Mouse (Mus musculus): ENCODE data around the gene Kcnj14. TPM values are rescaled to one million over a fixed set of nuclear protein-coding genes. Genes with fewer than 3 reads are reported as not detected.

The Kcnj14 gene
- total RNA-seq (2021): 1 to 10 TPM; 1.6 to 1.9 TPM
- long read RNA-seq, experiment 1, partial matches to known transcripts: 1 of 2 reads
- long read RNA-seq, experiment 1, other reads (novel, unspliced or antisense): 1 of 2 reads
- long read RNA-seq, experiment 2, partial matches to known transcripts: 1 of 3 reads
- long read RNA-seq, experiment 2, other reads (novel, unspliced or antisense): 1 of 3 reads

GRCm38 (mm10) chr7:45824598-45824997 is at the start of gene Kcnj14:
TSS of gene Kcnj14 (minus strand) at chr7:45824782.
- no peak within 1 kb of the TSS for H3K27ac ChIP-seq
- no peak for DNase-seq (ENCODE audit: low spot score in 2 of 2)
- no peak within 1 kb of the TSS for H3K4me3 ChIP-seq
- no peak for TF ChIP-seq CTCF (conservative IDR thresholded peaks at IDR 0.05)

GRCm38 (mm10) chr7:45873061-45873947 is 48.7 kb upstream of the Kcnj14 start:
- DNase-seq (ENCODE audit: low spot score in 2 of 2): peak; percentile 38 to 47
- peak overlapping the region; percentile 96 for H3K4me3 ChIP-seq
- peak; percentile 72 for TF ChIP-seq CTCF (conservative IDR thresholded peaks at IDR 0.05)
- peak overlapping the region; percentile 90 for H3K27ac ChIP-seq

GRCm38 (mm10) chr7:45872624-45873023 is 48.0 kb upstream of the Kcnj14 start, which contains the start of gene Kdelr1:
TSS of gene Kdelr1 (plus strand) at chr7:45872772.
- peak; percentile 90 to 94 for DNase-seq (ENCODE audit: low spot score in 2 of 2)
- H3K4me3 ChIP-seq: peak within 1 kb of the TSS; percentile 96
- H3K27ac ChIP-seq: peak within 1 kb of the TSS; percentile 90
- peak; percentile 96 for TF ChIP-seq CTCF (conservative IDR thresholded peaks at IDR 0.05)

DNA sequence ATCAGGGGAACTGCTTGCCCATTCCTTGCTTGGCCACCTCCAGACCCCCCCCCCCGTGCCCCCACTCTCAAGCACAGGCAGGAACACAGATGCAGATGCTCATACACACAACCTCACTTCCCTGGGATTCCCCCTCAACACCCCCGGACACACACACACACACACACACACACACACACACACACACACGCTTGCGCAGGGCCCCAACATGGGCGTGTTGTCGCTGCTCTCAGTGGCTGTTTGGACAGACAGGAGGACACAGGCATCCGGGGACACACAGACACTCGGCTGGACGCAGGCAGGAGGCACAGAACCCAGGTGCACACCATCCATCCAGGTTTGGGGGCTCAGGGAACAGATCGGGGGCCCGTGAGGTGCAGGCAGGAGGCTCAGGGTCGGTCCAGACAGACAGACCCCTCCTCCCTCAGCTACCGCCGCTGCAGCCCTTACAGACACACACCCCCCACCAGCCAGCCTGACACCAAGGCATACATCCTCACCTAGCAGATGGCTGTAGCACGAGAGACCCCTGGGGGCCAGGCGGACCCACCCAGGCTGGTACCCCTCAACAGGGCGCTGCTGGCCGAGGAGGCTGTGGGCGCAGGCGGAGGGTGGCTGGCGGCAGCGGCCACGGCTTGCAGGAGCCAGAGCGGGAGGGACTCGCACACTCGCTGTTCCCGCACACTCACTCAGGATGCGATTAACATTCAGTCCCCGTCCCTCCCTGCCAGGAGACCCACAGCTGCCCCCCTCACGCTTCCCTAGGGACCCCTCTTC is 45.9 kb upstream of the Kcnj14 start:
- no peak for TF ChIP-seq CTCF (conservative IDR thresholded peaks at IDR 0.05)
- DNase-seq (ENCODE audit: low spot score in 2 of 2): no peak
- H3K27ac ChIP-seq: peak overlapping the region; percentile 39; the same call in 1 of the 2 replicates

GRCm38 (mm10) chr7:45869787-45870186 is 45.2 kb upstream of the Kcnj14 start:
- Histone ChIP-seq H3K4me3 (peak overlapping the region; percentile 24), H3K27ac (no peak overlapping the region)
- TF ChIP-seq CTCF (conservative IDR thresholded peaks at IDR 0.05): no peak

More for the DNA sequence above, 45.9 kb upstream of the Kcnj14 start:
- H3K4me3 ChIP-seq: peak overlapping the region; percentile 39

GRCm38 (mm10) chr7:45869107-45869670 is 44.6 kb upstream of the Kcnj14 start:
- Histone ChIP-seq H3K27ac (no peak overlapping the region), H3K4me3 (no peak overlapping the region; the same call in 1 of the 2 replicates)
- no peak for TF ChIP-seq CTCF (conservative IDR thresholded peaks at IDR 0.05)
- DNase-seq (ENCODE audit: low spot score in 2 of 2): no peak

More at GRCm38 (mm10) chr7:45869787-45870186, 45.2 kb upstream of the Kcnj14 start:
- DNase-seq (ENCODE audit: low spot score in 2 of 2): no peak

DNA sequence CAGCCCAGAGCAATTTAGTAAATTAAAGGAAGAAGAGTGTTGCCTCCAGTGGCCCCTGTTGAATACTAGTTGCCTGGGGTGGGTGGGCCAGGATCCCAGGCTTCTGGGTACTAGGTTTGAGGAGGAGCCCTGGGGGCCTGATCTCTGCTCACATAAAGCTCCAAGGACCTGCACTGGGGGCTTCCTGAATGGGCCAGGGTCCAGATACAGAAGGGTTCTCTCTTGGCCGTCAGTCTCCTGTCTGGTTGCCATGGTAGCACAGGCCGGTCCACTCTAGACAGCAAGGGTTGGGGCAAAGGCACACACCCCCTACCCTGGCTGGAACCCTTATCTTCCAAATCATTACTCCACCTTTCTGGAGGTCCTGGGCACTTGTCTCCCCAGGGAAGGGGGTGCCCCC is 43.3 kb upstream of the Kcnj14 start:
- no peak for TF ChIP-seq CTCF (conservative IDR thresholded peaks at IDR 0.05)
- DNase-seq (ENCODE audit: low spot score in 2 of 2): no peak
- Histone ChIP-seq H3K4me3 (no peak overlapping the region), H3K27ac (no peak overlapping the region)

DNA sequence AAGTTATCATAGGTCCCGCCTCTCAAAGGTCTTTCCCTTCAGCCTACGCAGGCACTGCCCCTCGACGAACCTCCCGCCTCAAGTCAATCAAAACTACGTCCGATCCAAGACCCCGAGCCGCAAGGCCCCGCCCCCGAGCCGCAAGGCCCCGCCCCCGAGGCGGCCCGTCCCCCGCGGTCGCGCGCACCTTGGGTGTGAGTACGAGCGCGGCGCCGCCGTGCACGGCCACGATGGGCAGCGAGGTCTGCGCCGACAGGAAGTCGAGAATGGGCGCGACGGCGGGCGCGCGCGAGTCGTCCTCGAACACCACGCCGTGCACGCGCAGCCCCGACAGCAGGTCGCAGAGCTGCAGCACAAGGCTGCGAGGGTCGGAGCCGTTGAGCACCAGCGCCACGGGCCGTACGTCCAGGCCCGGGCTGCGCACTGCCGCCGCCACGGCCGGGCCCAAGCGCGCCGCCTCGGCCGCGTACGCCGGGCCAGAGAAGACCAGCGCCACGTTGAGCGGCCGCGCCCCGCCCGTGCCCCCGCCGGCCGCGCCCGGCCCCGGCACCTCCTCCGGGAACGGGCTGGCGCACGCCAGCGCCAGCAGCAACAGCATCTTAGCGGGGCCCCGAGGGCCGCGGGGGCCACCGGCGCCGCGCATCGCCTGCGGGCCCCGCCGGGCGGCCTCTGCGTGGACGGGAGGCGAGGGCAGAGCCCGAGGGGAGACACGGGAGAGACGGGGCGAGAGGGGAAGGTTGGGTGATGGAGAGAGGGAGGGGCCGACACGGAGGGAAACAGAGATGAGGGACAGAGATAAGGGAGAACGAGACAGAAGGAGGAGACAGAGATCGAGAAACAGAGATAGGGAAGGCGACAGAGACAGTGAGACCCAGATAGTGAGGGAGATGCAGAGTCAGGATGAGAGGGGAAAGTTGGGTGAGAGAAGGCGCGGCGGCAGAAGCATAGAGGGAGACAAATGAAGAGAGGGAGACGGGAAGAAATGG is 41.6 kb upstream of the Kcnj14 start:
- Histone ChIP-seq H3K27ac (peak overlapping the region; percentile 65), H3K4me3 (peak overlapping the region; percentile 55)
- no peak for TF ChIP-seq CTCF (conservative IDR thresholded peaks at IDR 0.05)
- DNase-seq (ENCODE audit: low spot score in 2 of 2): peak; percentile 68 to 82

DNA sequence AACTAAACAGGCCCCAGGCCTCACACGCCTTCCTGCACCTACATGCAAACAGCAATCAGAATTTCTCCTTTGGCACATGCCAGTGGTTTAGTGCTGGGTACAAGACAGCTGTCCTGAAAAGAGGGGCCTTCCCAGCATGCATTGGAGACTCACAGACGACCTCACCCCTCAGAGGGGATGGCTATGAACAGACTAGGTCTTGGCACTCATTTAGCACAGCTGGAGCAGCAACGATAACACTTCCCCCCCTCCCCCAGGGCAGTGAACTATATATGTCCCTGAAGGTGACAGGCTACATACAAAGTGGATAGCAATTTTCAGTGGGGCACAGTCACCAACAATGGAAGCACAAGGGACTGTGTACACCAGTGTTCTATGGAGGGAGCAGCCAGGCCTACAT is 39.9 kb upstream of the Kcnj14 start:
- no peak for TF ChIP-seq CTCF (conservative IDR thresholded peaks at IDR 0.05)
- DNase-seq (ENCODE audit: low spot score in 2 of 2): no peak
- Histone ChIP-seq H3K27ac (no peak overlapping the region), H3K4me3 (no peak overlapping the region)

GRCm38 (mm10) chr7:45862804-45863203 is 38.2 kb upstream of the Kcnj14 start:
- DNase-seq (ENCODE audit: low spot score in 2 of 2): no peak
- TF ChIP-seq CTCF (conservative IDR thresholded peaks at IDR 0.05): no peak
- Histone ChIP-seq H3K27ac (no peak overlapping the region), H3K4me3 (no peak overlapping the region)

DNA sequence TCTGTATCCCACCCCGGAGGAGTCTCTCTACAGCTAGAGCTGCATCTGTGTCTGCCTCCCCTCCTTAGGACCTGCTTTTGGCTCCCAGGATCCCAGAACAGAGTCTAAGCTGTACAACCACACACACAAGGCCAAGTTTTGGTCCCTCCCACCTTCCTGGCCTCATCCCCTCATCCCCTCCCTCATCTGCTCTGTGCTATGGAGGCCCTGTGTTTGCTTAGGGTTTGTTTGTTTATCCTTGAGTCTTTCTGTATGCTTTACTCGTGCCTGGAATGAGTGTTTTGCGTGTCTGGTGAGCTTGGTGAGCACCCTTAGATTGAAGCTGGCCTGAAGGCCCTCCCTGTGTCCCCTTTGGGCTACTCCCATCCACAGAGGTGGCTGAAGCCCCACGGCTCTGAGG is 34.4 kb upstream of the Kcnj14 start:
- Histone ChIP-seq H3K27ac (no peak overlapping the region), H3K4me3 (no peak overlapping the region)
- DNase-seq (ENCODE audit: low spot score in 2 of 2): no peak
- TF ChIP-seq CTCF (conservative IDR thresholded peaks at IDR 0.05): no peak
